Mouse (Mus musculus): ENCODE results near the gene Zranb2.
A peak's percentile ranks its signal among the peaks of the same experiment; 100 is the strongest.

Zranb2 gene

DNA sequence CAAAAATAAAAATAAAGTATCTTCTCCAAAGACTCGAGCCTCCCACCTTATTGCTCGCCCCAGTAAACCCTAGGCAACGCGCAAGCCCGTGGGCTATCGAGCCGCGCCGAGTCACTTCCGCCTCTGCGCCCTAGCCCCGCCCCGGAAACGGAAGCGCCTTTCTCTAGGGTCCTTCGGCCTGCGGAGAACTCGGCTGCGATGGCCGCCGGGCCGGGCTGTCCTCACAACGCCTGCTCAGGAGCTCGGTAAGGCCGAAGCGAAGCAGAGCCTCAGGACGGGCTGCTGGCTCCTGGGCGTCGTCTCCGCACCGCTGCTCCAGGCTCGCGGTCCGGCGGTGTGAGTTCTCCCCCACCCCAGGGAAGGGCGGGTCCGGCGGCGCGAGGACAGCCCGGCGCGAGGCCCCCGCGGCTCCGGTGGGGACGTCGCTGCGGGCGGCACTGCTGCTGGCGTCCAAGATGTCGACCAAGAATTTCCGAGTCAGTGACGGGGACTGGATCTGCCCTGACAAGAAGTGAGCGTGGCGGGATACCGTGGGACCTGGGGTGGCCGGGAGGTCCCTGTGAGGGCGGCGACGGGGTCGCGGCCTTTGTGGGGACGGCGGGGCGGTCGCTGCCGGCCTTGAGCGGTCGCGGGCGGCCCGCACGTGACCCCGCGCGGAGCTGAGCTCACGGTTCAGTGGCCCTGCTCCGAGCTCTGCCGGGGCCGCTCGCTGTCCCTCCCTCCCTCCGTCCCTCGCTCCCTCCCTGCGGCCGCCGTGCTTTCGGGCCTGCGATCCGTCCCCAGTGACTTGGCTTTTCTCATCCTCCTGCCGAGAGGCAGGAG is at the start of gene Zranb2:
Gene Zranb2 (plus strand): TSS at position 197 of the 822 bp plus-strand sequence.
- DNase-seq = peak; percentile 95

DNA sequence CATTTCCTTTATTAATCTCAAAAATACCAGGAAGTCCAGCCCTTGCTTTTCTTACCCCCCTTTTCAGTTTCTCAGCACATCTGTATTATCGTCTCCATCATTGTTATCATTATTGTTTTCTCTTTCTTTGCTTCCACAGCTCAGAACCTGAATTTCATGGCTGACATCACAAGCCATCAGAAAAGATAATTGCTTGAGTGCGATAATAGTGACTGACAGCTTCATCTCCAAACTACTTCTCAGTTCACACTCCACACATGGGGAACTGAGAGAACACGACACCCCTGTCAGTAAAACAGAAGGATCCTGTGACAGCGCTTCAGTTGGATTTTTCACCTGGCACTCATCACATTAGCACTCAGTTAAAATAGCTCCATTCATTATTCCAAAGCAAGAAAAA is 41.9 kb upstream of the Zranb2 start:
- DNase-seq = no peak

DNA sequence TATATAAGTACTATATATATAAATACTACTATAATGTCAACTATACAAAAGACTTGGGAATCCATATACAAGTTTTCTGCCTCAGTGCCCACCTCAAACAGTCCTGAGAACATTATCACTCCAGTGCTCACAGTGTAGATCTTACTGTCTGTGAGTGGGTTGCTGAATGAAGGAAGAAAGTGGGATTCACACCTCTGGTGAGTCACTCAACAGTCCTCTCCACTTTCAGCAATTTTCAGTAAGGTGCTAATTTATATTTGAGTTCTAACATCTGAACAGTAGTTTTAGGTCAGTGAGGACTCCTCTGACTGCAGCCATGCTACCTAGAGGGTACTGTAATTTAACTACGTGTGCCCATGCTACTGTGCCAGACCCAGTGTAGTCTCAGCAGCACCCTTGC is 31.7 kb upstream of the Zranb2 start:
- no peak for DNase-seq

DNA sequence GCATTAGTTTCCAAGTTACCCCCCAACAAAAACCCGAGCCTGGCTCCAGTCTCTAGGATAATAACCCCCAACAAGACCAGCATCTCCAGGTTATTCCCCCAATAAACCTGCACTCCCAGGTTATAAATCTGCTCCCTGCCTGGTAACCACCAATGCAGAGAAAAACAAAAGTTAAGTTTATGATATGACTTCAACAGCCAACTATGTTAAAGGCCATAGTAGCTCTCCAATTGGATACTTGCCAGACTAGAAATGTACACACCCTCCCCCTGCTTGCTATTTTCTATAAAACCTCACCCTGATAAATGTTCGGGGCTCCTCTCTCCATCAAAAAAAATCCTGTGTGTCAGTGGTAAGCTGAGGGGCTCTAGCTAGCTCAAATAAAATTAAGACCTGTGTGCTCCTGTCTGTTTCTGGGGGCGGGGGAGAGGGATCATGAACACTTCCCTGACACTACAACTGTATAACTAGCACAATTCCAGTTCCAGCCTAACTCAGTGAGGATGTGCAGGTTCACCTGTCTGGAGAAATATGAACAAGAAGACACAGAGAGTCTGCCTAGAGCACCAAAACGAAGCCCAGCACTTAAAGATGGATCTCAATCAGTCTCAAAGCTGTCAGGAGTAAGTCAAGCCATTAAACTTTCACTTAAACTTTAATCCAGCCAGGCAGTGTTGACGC is 19.7 kb upstream of the Zranb2 start:
- DNase-seq = no peak

DNA sequence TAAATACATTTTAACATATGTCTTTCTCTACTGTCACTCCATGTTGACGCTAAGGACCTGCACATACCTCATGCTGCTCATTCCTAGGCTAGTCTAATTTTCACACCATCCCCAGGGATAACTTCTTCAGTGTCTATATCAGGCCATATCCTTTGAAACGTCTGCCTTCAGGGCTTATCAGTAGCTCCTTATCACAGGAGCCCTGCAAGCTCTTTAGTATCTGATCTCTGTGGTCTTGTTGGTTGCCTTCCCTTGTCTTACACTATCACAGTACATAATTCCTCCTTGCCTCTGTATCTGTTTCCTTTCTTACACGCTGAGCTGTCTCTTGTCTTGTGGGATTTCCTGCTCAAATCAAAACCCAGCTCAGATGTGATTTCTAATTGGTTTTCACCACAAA is 17.5 kb upstream of the Zranb2 start:
- DNase-seq = no peak

DNA sequence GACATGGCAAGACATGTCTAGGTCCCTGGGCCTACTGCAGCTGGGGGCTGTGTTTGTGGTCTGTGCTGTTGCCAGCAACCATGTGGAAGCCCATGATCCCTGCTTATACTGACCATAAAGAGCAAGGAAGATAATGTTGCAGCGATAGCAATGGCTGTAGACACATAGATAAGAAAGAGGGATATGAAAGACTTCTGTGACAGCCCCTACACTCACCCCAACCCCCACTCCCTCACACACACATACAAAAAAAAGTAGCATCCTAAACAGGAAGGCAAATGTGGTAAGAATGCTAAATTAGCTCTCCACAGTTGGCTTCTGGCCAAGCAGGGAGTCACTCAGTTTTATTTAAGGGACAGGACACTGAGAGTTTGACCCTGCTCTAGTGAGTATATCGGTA is 16.0 kb upstream of the Zranb2 start:
- no peak for DNase-seq

DNA sequence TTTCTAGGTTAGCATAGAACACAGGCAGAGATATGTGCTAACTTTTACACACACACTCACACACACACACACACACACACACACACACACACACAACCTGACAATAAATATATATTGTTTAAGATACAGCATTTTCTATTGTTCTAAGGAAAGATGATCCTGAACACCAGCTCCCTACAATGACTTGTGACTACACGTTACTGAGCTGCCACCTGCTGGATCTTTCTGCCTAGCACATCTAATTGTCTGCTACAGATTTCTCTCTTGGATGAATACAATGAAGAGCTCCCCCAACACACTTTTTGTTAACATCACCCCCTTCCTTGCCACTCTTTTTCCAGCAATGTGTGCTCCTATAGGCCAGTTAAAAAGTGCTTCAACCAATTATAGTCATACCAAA is 13.5 kb upstream of the Zranb2 start:
- peak; percentile 72 for DNase-seq

DNA sequence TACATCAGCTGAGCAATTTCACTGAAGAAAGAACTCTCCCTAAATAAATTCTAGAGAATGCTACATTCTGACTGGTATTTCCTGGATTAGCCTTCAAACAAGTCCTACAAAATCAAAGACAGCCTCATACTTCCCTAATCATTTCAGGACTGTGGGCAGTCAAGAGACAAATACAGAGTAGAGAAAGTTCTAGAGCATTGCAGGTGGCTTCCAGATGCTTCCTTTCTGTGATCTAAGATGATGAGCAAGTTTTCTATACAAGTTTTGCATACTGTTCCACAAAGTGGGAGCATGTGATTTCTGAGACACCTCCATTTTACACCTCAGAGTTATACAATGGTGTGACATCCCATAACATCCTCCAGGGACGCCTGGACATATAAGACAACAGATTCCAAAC is 10.1 kb upstream of the Zranb2 start:
- no peak for DNase-seq

DNA sequence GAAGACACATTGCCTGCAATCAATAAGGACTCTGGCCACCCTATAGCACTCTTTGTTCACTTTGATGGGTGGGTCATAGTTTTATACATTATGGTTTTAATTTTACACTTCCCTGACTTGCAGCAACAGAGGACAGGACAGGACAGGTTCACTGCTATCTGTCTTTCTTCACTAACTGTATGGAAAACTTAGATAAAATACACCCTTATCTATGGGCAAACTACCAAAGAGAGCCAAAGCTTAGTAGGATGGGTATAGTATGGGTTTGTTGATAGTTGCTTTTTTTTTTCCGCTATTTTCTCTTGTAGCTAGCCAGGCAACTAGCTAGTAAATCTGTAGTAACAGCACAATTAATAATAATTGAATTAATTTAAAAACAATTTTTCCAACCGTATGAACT is 2.4 kb upstream of the Zranb2 start:
- DNase-seq = no peak

DNA sequence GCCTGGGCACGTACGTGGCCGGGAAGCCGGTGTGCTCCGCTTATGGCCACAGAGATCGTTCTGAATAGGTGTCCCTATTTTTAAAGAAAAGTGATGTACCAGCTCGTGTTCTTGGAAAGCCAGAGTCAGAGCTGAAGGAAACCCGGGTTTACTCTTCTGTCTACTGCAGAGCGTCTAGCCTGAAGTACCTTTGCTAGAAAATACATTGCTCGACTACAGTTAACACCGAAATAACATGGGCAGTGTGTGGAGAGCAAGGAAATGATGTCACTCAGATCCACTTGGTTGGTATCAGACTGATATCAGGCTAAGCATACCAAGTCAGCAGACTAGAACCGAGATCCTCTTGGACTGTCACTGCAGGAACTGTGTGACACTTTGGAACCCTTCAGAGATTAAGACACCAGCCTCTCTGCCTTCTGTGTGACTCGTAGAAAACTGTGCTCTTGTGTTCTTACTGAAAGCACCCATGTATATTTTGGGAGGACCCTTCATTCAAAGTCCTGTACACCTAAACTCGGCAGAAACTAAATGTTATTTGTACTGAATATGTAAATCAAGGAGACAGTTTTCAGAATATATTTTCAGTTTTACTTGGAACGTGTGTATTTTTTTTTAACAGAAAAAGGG is 941 bp downstream of the Zranb2 start:
- DNase-seq = no peak

DNA sequence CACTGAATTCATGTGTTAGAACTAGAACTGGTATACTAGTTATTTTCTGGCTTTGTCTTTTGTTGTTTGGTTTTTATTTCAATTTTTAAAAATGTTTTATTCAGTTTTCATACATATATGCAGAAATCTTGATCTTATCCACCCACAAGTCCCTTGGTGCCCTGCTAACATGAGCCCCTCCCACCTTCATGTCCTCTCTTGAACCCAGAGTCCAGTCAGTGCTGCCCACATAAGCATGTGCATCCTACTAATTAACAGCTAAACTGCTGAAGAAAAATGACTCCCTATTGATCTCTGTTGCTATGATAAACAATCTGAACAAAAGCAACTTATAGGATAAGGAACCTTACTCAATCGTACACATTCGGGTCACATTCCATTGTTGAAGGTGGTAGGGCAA is 15.4 kb downstream of the Zranb2 start:
- DNase-seq = no peak

DNA sequence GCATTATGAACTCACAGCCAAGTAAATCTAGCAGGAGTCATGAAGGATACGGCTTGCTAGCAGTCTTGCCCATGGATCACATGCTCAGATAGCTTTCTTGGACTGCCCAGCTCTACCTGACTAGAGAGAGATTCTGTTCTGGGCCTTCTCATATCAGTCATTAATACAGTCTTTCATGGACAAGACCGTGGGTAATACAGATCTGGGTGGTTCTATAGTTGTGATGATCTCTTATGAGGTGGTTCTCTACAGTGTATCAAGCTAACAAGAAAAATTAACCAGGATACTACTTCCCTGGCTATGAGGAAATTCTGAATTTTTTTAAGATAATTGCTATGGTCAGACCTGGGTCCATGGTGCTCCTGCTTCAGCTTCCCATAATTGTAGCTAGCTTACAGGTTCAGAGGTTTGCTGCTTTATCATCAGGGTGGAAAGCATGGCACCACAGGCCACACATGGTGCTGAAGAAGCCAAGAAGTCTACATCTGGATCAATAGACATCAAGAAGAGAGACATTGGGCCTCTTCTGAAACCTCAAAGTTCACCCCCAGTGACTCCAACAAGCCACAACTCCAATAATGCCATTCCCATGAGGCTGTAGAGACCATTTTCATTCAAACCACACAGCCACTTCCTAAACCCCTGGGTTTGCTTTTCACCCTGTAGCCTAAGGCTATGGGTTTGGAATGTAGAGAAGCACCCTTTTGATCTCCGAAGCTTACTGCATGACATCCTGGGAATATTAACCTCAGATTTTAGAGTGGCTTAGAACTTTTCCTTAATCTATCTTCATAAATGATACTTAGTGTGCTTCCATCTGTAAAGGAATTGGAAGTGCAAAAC is 16.0 kb downstream of the Zranb2 start:
- DNase-seq = no peak

DNA sequence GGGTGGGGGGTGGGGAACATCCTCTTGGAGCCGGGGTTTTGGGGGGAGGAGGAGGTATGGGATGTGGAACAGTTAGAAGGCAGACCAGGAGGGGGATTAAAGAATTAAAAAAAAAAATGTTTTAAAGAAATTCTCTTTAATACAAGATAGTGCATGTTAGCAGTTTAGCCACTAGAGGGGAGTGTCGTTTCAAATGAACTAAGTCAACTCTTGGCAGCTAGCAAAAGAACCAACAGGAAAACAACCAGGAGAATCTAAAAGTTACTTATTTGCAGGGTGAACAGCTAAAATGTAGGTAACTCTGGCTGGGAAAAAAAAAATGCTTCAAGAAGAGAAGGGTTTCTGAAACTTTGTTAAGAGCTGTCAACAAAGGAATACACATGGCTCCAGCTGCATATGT is 31.2 kb downstream of the Zranb2 start:
- no peak for DNase-seq

DNA sequence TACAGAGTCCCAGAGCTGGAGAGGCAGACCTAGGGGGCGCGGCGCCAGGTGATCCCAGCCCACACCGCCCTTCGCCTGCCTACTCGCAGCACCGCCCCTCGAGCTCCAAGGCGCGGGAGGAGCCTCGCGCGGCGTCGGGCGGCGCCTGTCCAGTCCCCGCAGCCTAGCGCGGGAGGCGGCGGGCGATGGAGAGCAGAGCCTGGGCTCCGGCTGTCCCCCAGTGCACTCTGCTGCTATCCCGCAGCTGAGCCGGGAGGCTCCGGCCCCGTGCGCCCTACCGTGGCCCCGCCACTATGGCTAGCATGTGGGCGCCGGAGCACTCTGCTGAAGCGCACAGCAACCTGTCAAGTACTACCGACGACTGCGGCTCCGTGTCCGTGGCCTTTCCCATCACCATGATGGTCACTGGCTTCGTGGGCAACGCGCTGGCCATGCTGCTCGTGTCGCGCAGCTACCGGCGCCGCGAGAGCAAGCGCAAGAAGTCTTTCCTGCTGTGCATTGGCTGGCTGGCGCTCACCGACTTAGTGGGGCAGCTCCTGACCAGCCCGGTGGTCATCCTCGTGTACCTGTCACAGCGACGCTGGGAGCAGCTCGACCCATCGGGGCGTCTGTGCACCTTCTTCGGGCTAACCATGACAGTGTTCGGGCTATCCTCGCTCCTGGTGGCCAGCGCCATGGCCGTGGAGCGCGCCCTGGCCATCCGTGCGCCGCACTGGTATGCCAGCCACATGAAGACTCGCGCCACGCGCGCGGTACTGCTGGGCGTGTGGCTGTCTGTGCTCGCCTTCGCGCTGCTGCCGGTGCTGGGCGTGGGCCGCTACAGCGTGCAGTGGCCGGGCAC is 33.0 kb downstream of the Zranb2 start, which contains the start of gene Ptger3:
Gene Ptger3 (plus strand): TSS at position 168 of the 841 bp plus-strand sequence.
- peak; percentile 41 for DNase-seq

DNA sequence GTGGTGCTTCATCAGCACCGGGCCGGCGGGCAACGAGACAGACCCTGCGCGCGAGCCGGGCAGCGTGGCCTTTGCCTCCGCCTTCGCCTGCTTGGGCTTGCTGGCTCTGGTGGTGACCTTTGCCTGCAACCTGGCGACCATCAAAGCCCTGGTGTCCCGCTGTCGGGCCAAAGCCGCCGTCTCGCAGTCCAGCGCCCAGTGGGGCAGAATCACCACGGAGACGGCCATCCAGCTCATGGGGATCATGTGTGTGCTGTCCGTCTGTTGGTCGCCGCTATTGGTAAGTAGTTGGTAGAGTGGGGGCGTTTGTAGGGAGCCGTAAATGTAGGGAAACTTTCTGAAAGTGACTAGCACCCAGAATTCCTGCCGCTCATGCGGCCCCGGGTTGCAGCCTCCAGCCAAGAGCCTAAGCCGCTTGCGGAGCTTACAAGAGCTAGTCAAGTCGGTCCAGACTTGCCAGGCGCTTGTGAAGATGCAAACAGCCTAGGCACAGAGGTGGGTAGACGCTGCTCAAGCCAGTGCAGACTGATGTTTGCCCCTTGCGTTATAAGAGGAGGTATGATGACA is 33.7 kb downstream of the Zranb2 start:
- peak; percentile 16 for DNase-seq

DNA sequence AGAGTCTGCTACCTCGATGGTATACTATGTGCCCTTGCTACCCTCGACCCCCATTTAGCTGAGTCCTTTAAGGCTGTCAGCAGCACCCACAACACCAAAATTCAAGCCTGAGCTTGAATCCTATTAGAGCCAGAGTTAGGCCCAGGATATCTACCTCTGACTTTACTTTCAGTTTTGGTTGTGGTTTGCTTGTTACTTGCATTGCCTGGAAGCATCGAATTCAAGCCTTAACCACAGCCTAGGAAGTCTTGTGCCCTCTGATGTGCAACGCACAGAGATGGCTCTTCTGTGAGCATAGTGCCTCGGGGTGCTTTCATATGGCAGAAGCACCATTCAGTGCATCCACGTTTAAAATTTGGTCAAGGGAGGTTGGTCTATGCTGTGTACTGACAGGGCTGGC is 38.1 kb downstream of the Zranb2 start:
- DNase-seq = no peak

DNA sequence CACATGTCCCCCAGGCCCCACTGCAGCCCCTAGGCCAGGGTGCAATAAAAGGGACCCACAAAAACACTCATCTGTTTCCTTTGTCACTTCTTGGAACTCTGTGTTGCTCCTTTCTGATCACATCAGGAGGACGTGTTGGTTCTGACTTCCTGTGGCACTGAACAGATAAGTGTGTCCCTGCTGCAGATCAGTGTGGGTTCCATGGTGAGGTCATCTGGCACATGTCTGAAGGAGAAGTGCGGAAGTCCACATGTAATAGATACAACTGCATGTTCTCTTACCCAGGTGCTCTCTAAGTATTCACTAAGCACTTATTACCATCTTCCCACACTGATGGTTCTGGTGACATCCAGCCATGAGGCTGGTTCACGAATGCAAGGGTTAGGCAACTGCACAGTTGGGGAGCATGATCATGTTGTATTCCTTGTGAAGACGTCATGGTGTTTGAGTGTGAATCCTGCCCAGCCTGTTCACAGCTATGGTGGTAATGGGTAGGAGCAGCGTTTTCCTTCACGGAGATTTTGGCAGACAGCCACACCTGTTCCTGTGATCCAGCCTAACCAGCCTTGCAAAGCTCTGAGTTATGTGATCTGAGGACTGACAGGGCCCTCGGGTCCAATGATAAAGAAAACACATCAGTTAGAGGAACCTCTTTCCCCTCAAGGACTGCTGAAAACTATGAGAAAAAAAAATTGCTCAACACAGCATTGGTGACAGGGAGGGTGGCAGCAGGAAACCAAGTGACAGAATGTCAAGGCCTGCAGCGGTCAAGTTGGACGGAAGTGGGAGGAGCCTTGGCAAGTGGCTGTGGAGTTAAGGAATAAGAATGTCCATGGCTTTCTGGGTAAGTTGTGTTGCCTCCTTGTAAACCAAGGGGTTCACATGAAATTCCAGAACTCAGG is 41.7 kb downstream of the Zranb2 start:
- no peak for DNase-seq

DNA sequence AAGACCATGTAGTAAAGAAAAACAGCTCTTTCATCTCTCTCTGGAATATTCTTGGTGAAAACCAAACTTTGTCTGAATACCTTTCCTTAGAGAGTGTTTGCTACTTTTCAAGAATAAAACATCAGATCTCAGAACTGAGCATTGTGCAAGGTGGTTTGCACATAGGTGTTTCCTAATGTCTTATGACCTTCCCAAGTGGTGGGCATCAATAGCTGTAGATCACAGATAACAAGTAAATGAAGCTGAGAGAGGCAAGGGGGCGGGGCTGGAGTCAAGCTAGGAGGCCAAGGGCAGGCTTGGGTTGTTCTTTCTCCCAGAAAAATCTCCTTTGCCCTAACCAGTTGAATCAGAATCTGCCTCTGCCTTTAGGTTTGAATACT is 42.4 kb downstream of the Zranb2 start:
- no peak for DNase-seq

DNA sequence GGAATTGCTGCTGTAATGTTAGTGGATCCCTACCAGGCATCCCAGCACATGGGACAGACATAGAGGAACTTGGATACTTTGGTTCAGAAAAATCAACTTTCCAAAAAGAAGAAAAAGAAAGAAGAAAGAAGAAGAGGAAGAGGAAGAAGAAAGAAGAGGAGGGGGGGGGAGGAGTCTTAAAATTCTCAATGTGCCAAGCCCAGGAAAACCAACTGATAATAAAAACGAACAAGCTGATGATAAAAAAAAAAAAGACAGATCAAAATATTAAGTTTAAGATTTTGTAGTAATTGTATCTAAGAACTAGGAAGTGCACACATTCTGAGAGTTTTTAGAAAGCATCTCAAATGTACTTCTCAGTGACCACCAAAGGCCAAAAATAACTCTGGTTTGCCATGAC is 42.9 kb downstream of the Zranb2 start:
- DNase-seq = no peak

DNA sequence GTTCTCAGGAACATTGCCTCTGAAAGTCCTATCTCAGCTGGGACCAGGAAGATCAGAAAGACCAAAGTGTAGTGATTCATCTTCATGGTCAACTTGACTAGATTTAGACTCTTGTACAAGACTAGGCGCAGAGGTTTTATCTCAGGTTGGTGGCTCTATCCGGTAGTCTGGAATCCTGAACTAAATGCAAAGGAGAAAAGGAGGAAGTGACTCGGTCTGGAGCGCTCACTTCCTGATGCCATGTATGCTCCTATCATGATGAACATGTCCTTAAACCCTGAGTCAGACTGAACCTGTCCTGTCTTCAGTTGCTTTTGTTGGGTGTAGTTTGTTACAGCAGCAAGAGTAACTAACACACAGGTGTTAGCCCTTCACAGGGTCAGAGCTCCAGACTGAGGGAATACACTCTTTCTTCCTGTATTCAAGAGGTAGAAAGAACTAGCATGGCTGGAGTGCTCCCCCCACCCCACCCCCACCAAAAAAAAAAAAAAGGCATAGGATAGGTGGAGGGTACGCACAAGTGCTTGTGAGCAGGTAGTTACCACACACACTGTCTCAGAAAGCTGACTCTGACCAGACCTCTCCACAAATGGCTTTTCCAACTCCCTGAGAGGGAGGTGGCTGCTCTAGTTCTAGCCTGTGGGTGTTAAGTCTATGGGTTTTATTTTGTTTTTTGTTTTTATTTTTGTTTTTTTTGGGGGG is 44.7 kb downstream of the Zranb2 start:
- DNase-seq = no peak
